Mouse (Mus musculus) CH12.LX (cell line): ENCODE measurements at regions not wholly inside any gene's neighbourhood (a gene's known extent, or its start where the extent isn't known, plus 50 kb on each side); places are given as distances from the start of the nearest gene placed in this dataset.

Experiments used
- DNase-seq: peaks from one replicate; pipeline ENCODE4 v3.0.0-alpha.2; 2013; ENCODE audit errors: extremely low read depth
- H3K27ac ChIP-seq: 2 replicates; pipeline ENCODE4 v1.5.1; 2012; ENCODE audit warnings: low read depth, mild to moderate bottlenecking, control low read depth, moderate library complexity; ENCODE audit not compliant: insufficient read depth
- H3K27me3 ChIP-seq: replicated peaks from 2 replicates; pipeline ENCODE3; 2012; ENCODE audit warnings: inconsistent platforms
- H3K36me3 ChIP-seq, 2 experiments: replicated peaks in 1 of 2; 2 replicates each; pipeline versions ENCODE3 to v1.6.1; 2012; ENCODE audit warnings: inconsistent platforms in 1 of 2, low read length in 1 of 2, mild to moderate bottlenecking in 1 of 2, mixed read lengths in 1 of 2, moderate library complexity in 1 of 2; ENCODE audit not compliant: control insufficient read depth in 1 of 2, insufficient read depth in 1 of 2
- H3K4me1 ChIP-seq, 2 experiments: 2 replicates each; pipeline ENCODE4 v1.6.1; 2012; ENCODE audit warnings: inconsistent platforms in 1 of 2, moderate library complexity in 1 of 2; ENCODE audit not compliant: insufficient read depth in 2 of 2, control insufficient read depth in 1 of 2
- H3K4me2 ChIP-seq: 2 replicates; pipeline ENCODE4 v1.6.1; 2012; ENCODE audit warnings: low read depth, mild to moderate bottlenecking, control low read depth; ENCODE audit not compliant: poor library complexity, insufficient read depth, severe bottlenecking
- H3K4me3 ChIP-seq, 3 experiments: fragments of 150-350 bp in 1 of 3; sonication (generic) in 1 of 3; replicated peaks in 1 of 3; 2 replicates each; pipeline versions ENCODE3 to v1.5.1; 2011 to 2012; ENCODE audit warnings: low read depth in 2 of 3, low read length in 2 of 3, mild to moderate bottlenecking in 2 of 3, moderate library complexity in 2 of 3, control low read depth in 1 of 3, improper control_type of control experiment in 1 of 3, inconsistent platforms in 1 of 3, mixed read lengths in 1 of 3; ENCODE audit not compliant: poor library complexity in 1 of 3
- H3K79me2 ChIP-seq: replicated peaks from 2 replicates; pipeline ENCODE4 v1.6.1; 2012; ENCODE audit warnings: mild to moderate bottlenecking, moderate library complexity; ENCODE audit not compliant: control insufficient read depth, poor library complexity, insufficient read depth, severe bottlenecking; ENCODE audit errors: extremely low read depth
- H3K9ac ChIP-seq: 2 replicates; pipeline ENCODE4 v1.6.1; 2012; ENCODE audit warnings: low read depth, mild to moderate bottlenecking, control low read depth, moderate library complexity; ENCODE audit not compliant: insufficient read depth
- H3K9me3 ChIP-seq: replicated peaks from 2 replicates; pipeline ENCODE3; 2012; ENCODE audit warnings: low read length, inconsistent platforms, mixed read lengths
- BHLHE40 ChIP-seq: IDR thresholded peaks from 2 replicates; pipeline ENCODE4 v1.6.1; 2011; ENCODE audit warnings: mild to moderate bottlenecking, low read depth, low read length, improper control_type of control experiment
- CHD2 ChIP-seq: IDR thresholded peaks from 2 replicates; pipeline ENCODE4 v1.6.1; 2011; ENCODE audit warnings: low read length, improper control_type of control experiment
- ELF1 ChIP-seq: IDR thresholded peaks from 2 replicates; pipeline ENCODE4 v1.6.1; 2014; ENCODE audit warnings: low read depth, mild to moderate bottlenecking, inconsistent platforms, low read length, improper control_type of control experiment
- ETS1 ChIP-seq: conservative IDR thresholded peaks from 2 replicates; pipeline ENCODE4 v1.6.1; 2012; ENCODE audit warnings: low read depth, mild to moderate bottlenecking, inconsistent platforms, low read length, improper control_type of control experiment, moderate library complexity
- GABPA ChIP-seq: IDR thresholded peaks from 2 replicates; pipeline ENCODE4 v1.6.1; 2012; ENCODE audit warnings: low read depth, low read length, improper control_type of control experiment, inconsistent platforms; ENCODE audit not compliant: insufficient replicate concordance
- HCFC1 ChIP-seq: IDR thresholded peaks from 2 replicates; pipeline ENCODE4 v1.6.1; 2012; ENCODE audit warnings: low read depth, mild to moderate bottlenecking, inconsistent platforms, low read length, improper control_type of control experiment
- IRF4 ChIP-seq: IDR thresholded peaks from 2 replicates; pipeline ENCODE4 v1.6.1; 2014; ENCODE audit warnings: low read depth, mild to moderate bottlenecking, inconsistent platforms, low read length, improper control_type of control experiment
- JUN ChIP-seq: IDR thresholded peaks from 2 replicates; pipeline ENCODE4 v1.6.1; 2011; ENCODE audit warnings: low read depth, mild to moderate bottlenecking, low read length, improper control_type of control experiment, moderate library complexity; ENCODE audit not compliant: insufficient read depth
- KAT2A ChIP-seq: IDR thresholded peaks from 2 replicates; pipeline ENCODE4 v1.6.1; 2012; ENCODE audit warnings: low read length, improper control_type of control experiment, inconsistent platforms; ENCODE audit not compliant: insufficient replicate concordance
- MAFK ChIP-seq: IDR thresholded peaks from 2 replicates; pipeline ENCODE4 v1.6.1; 2011; ENCODE audit warnings: low read length, improper control_type of control experiment; ENCODE audit not compliant: insufficient replicate concordance
- MAZ ChIP-seq: IDR thresholded peaks from 2 replicates; pipeline ENCODE4 v1.6.1; 2012; ENCODE audit warnings: low read depth, mild to moderate bottlenecking, inconsistent platforms, low read length, improper control_type of control experiment, moderate library complexity
- MXI1 ChIP-seq: IDR thresholded peaks from 2 replicates; pipeline ENCODE4 v1.6.1; 2011; ENCODE audit warnings: mild to moderate bottlenecking, low read depth, low read length, improper control_type of control experiment
- NELFE ChIP-seq: IDR thresholded peaks from 2 replicates; pipeline ENCODE4 v1.6.1; 2011; ENCODE audit warnings: low read depth, low read length, improper control_type of control experiment
- NRF1 ChIP-seq: IDR thresholded peaks from 2 replicates; pipeline ENCODE4 v1.6.1; 2014; ENCODE audit warnings: low read depth, mild to moderate bottlenecking, inconsistent platforms, low read length, improper control_type of control experiment, moderate library complexity
- POLR2A ChIP-seq: IDR thresholded peaks from 2 replicates; pipeline ENCODE4 v1.6.1; 2011; ENCODE audit warnings: low read depth, mild to moderate bottlenecking, improper control_type of control experiment, low read length
- POLR2AphosphoS2 ChIP-seq: IDR thresholded peaks from 2 replicates; pipeline ENCODE4 v1.6.1; 2011; ENCODE audit warnings: low read depth, low read length, improper control_type of control experiment
- RAD21 ChIP-seq: IDR thresholded peaks from 2 replicates; pipeline ENCODE4 v1.6.1; 2011; ENCODE audit warnings: low read depth, mild to moderate bottlenecking, low read length, improper control_type of control experiment, moderate library complexity
- SIN3A ChIP-seq: IDR thresholded peaks from 2 replicates; pipeline ENCODE4 v1.6.1; 2012; ENCODE audit warnings: low read length, improper control_type of control experiment, inconsistent platforms
- TCF12 ChIP-seq: IDR thresholded peaks from 2 replicates; pipeline ENCODE4 v1.6.1; 2014; ENCODE audit warnings: low read depth, mild to moderate bottlenecking, inconsistent platforms, low read length, improper control_type of control experiment
- UBTF ChIP-seq: IDR thresholded peaks from 2 replicates; pipeline ENCODE4 v1.6.1; 2012; ENCODE audit warnings: low read depth, mild to moderate bottlenecking, inconsistent platforms, low read length, improper control_type of control experiment, moderate library complexity
- USF1 ChIP-seq: IDR thresholded peaks from 2 replicates; pipeline ENCODE4 v1.6.1; 2014; ENCODE audit warnings: low read depth, mild to moderate bottlenecking, inconsistent platforms, low read length, improper control_type of control experiment
- ZKSCAN1 ChIP-seq: IDR thresholded peaks from 2 replicates; pipeline ENCODE4 v1.6.1; 2012; ENCODE audit warnings: low read depth, inconsistent platforms, low read length, improper control_type of control experiment, borderline replicate concordance
- ZMIZ1 ChIP-seq: IDR thresholded peaks from 2 replicates; pipeline ENCODE4 v1.6.1; 2012; ENCODE audit warnings: low read depth, mild to moderate bottlenecking, inconsistent platforms, low read length, improper control_type of control experiment
- dilution Hi-C: fragments of 300-500 bp; cut with MboI; formaldehyde crosslinking; loops from 2 replicates; pipeline ENCODE4 v1.14.3; 2020; ENCODE audit warnings: low sequenced_read_pairs; ENCODE audit not compliant: extremely low pct_unique_long_range_greater_than_20kb, extremely low pct_ligation_motif_present
- in situ Hi-C: fragments of 300-500 bp; cut with MboI; formaldehyde crosslinking; loops from 3 replicates; pipeline ENCODE4 v1.14.3; 2019; ENCODE audit warnings: low sequenced_read_pairs, low pct_ligation_motif_present, low pct_unique_long_range_greater_than_20kb, mixed read lengths

DNA sequence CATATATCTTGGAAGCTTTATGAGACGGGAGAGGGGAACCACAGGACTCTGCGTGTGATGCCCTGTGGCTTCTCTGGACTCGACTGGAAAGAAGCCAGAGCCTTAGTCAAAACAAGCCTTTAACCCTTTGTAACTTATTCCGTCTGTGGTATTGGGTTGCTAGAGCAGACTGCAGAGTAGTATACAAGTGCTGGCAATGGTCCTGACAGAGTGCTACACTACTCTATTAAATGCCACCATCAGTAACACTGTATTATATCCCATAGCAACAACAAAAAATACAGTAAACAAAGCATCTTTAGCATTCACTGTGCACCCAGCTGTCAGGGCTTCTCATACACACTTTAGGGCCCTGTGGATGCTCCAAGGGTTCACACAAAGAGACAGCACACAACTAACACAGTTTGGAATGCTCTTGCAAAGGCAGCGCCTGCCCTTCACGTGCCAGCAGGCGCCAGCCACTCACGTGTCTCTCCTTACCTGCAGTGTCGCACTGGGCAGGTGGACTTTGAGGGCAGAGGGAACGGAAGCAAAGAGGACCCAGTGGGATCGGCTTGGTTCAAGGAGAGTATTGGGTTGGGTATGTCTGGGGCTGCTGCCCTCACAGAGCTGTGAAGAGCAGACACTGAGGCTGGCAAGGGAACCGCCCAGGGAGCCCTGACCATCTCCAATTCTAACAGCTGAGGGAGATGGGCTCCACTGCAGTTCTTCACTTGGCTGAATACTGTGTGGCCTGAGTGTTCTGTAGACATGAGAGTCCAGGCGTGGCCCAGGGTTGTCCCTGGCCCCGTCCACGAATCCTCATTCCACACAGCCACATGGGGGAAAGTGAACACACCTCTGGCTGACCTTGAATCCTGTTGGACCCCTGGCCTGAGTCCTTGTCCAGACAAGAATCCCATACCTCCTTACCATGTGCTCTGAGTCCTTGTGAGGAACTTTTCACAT, 130.3 kb upstream of the Zdhhc25 start:
- Histone ChIP-seq H3K27ac (no peak overlapping the region), H3K4me3 (no peak overlapping the region), H3K36me3 (no peaks in the 10 kb centered on the region), H3K4me1 (peaks cover 0 to 7% of the 10 kb centered on the region in 2 experiments; a peak in 1 of 4 replicates), H3K27me3 (peaks cover 27% of the 10 kb centered on the region), H3K79me2 (no peaks in the 10 kb centered on the region), H3K9ac (no peak overlapping the region), H3K4me2 (no peak overlapping the region), H3K9me3 (no peaks in the 10 kb centered on the region)
- DNase-seq: no peak
- TF ChIP-seq NRF1: no peak
- TF ChIP-seq KAT2A: no peak
- no peak for TF ChIP-seq MAFK
- no peak for TF ChIP-seq RAD21
- no peak for TF ChIP-seq ZMIZ1
- no peak for TF ChIP-seq UBTF
- no peak for TF ChIP-seq ETS1
- no peak for TF ChIP-seq MXI1
- no peak for TF ChIP-seq SIN3A
- no peak for TF ChIP-seq ELF1
- TF ChIP-seq BHLHE40: no peak
- TF ChIP-seq HCFC1: no peak
- dilution Hi-C loops: no loop called here
- in situ Hi-C loops: no loop called here

DNA sequence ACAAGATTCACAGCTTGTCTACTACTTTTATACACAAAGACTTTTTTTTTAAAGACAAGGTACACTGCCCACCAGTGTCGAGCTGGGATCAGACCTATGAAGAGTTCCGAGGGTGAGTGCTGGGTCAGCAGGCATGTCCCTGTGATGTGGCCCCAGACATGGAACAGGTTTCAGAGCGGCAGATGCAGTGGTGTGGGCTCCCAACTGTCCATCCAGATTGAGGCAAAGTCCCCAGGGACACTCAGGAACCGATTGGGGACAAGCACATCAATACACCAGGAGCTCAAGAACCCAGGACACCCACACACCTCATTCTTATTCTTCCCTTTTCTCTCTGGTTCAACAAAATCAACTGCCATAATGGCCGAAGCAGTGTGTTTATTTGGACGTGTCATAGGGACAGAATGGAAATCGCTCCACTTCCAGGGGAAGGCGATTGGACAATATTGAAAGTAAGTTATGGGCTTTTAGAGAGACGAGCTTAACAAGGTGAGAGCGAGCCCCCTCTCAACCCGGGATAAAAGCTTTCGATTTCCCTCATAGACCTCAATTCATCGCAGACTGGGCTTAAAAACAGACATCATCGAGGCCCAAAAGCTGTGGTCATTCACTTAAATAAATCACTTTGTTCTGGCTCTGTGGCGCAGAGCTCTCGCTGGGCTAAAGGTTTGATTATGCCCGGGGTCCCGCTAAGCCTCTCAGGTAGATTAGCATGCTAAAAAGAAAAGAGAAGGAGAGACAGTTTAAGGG, 127.6 kb upstream of the Zdhhc25 start:
- dilution Hi-C loops: no loop called here
- Histone ChIP-seq H3K27me3 (peaks cover 15% of the 10 kb centered on the region), H3K79me2 (no peaks in the 10 kb centered on the region), H3K4me1 (peaks cover 0 to 7% of the 10 kb centered on the region in 2 experiments; a peak in 1 of 4 replicates), H3K9me3 (no peaks in the 10 kb centered on the region), H3K4me3 (no peak overlapping the region), H3K27ac (no peak overlapping the region), H3K4me2 (no peak overlapping the region), H3K36me3 (no peaks in the 10 kb centered on the region), H3K9ac (no peak overlapping the region)
- in situ Hi-C loops: no loop called here
- DNase-seq: no peak
- no peak for TF ChIP-seq USF1
- no peak for TF ChIP-seq NRF1
- TF ChIP-seq MAZ: no peak
- TF ChIP-seq POLR2A: no peak
- no peak for TF ChIP-seq JUN
- TF ChIP-seq POLR2AphosphoS2: no peak
- TF ChIP-seq UBTF: no peak
- no peak for TF ChIP-seq GABPA
- TF ChIP-seq ZKSCAN1: no peak
- TF ChIP-seq MXI1: no peak
- TF ChIP-seq TCF12: no peak
- no peak for TF ChIP-seq IRF4
- TF ChIP-seq NELFE: no peak
- TF ChIP-seq HCFC1: no peak
- no peak for TF ChIP-seq MAFK
- TF ChIP-seq CHD2: no peak
